Mouse (Mus musculus) megakaryocyte, embryonic 14.5 days (primary cell): ENCODE measurements around the gene Atp6ap1.

Experiments used
- FLI1 ChIP-seq: IDR thresholded peaks from 2 replicates; pipeline ENCODE4 v1.6.1; 2012; ENCODE audit warnings: low read length, inconsistent platforms, mixed read lengths
- GATA1 ChIP-seq: IDR thresholded peaks from 3 replicates; pipeline ENCODE4 v1.6.1; 2012; ENCODE audit warnings: mixed read lengths, low read length, inconsistent platforms, borderline replicate concordance

- no peak for TF ChIP-seq GATA1
- no peak for TF ChIP-seq FLI1
Measured at GRCm38 (mm10) chrX:74254153-74254887, 42.6 kb upstream of the Atp6ap1 start, which contains the start of gene Emd.
